Mouse (Mus musculus) liver, postnatal 0 days (tissue): ENCODE results near the gene Ezh1.

Experiments used
- CTCF ChIP-seq: sonication (generic); IDR thresholded peaks from 2 replicates; pipeline ENCODE4 v1.5.1; 2016; ENCODE audit warnings: antibody characterized with exemption, low read depth
- EP300 ChIP-seq: IDR thresholded peaks from 2 replicates; pipeline ENCODE4 v1.6.1; 2016; ENCODE audit warnings: antibody characterized with exemption, low read depth, mild to moderate bottlenecking

DNA sequence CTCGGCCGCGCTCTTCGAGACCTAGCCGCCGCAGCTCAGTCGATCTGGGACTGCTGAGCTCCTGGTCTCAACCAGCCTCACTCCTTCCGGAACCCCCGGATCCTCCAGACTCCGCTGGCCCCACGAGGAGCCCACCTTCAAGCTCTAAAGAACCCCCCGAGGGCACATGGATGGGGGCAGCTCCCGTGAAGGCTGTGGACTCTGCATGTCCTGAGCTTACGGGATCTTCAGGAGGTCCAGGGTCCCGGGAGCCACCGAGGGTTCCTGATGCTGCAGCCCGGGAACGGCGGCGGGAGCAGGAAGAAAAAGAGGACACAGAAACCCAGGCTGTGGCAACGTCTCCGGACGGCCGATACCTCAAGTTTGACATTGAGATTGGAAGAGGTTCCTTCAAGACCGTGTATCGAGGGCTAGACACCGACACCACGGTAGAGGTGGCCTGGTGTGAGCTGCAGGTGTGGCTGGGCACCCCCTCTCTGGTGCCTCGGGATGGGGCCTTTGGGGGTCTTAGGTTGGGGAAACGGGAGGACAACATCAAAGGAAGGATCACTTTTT, 34.6 kb upstream of the Ezh1 start:
- TF ChIP-seq CTCF (no peak), EP300 (no peak)
